In genomic region chr16:49906066-49906465, GRCm38 (mm10) we compare ENCODE assay signal across 10 mouse cellular contexts.
A peak's percentile ranks its signal among the peaks of the same experiment; 100 is the strongest.
DNase-seq lines count a peak whose midpoint lies in the region; ATAC-seq lines count a peak whose summit lies in the region.
"Had no signal": no experiment of that assay in that cellular context is flagged by ENCODE, and none has a peak within 500 bp of the region (broad histone marks: within the 10 kb centered on the region; RNA-seq: fewer than 3 reads in every experiment).

No protein-coding gene starts in this region.

- peaks cover 7% of the 10 kb centered on the region for H3K4me1 ChIP-seq in lung, embryonic 16.5 days (replicated peaks; ENCODE audit: control insufficient read depth, insufficient read depth, low read length)
- H3K4me1 ChIP-seq in limb, embryonic 10.5 days = peaks cover 38% of the 10 kb centered on the region
- no peaks in the 10 kb centered on the region for H3K4me1 ChIP-seq in stomach, embryonic 15.5 days

- 0 out of 2 replicates have a peak, but pooled peaks have one; percentile 9 for ATAC-seq in frontal cortex, adult (ENCODE audit: low TSS enrichment)
- ATAC-seq in lung, embryonic 16.5 days (ENCODE audit: low read depth) = no peak
- ATAC-seq in stomach, embryonic 15.5 days (ENCODE audit: insufficient read depth, low FRiP score, low read depth) = no peak
- no peak for ATAC-seq in erythroid progenitor cell, adult 5-6 weeks (replicated peaks; ENCODE audit: low FRiP score, poor library complexity, severe bottlenecking)

- peaks cover 15% of the 10 kb centered on the region for H3K36me3 ChIP-seq in lung, embryonic 16.5 days (ENCODE audit: control insufficient read depth, insufficient read depth, low read length)
- H3K36me3 ChIP-seq in limb, embryonic 10.5 days = no peaks in the 10 kb centered on the region
- no peaks in the 10 kb centered on the region for H3K36me3 ChIP-seq in stomach, embryonic 15.5 days

- no peak overlapping the region for H3K4me3 ChIP-seq in lung, embryonic 16.5 days (ENCODE audit: low read length)
- H3K4me3 ChIP-seq in limb, embryonic 10.5 days = no peak overlapping the region
- H3K4me3 ChIP-seq in stomach, embryonic 15.5 days (replicated peaks) = no peak overlapping the region

- H3K27me3 ChIP-seq in lung, embryonic 16.5 days (ENCODE audit: control insufficient read depth, insufficient read depth, low read depth, low read length) = no peaks in the 10 kb centered on the region
- H3K27me3 ChIP-seq in limb, embryonic 10.5 days (ENCODE audit: low read depth, poor library complexity, severe bottlenecking) = no peaks in the 10 kb centered on the region
- H3K27me3 ChIP-seq in stomach, embryonic 15.5 days (replicated peaks) = no peaks in the 10 kb centered on the region

- no peak overlapping the region for H3K4me2 ChIP-seq in lung, embryonic 16.5 days (ENCODE audit: low read depth, low read length)
- no peak overlapping the region for H3K4me2 ChIP-seq in stomach, embryonic 15.5 days

- peak overlapping the region; percentile 73 for H3K27ac ChIP-seq in lung, embryonic 16.5 days (ENCODE audit: low read length)
- peak overlapping the region; percentile 79 for H3K27ac ChIP-seq in limb, embryonic 10.5 days
- H3K27ac ChIP-seq in stomach, embryonic 15.5 days = peak overlapping the region; percentile 55

- no peak overlapping the region for H3K9ac ChIP-seq in lung, embryonic 16.5 days (ENCODE audit: low read length)
- no peak overlapping the region for H3K9ac ChIP-seq in stomach, embryonic 15.5 days

- no peak for DNase-seq in frontal cortex, postnatal 14 days (ENCODE audit: low spot score in 2 of 2)
- DNase-seq in lung, postnatal 36 days = no peak
- DNase-seq in limb, embryonic 10.5 days (ENCODE audit: low spot score) = no peak
- no peak for DNase-seq in right cerebral cortex, postnatal 14 days
- DNase-seq: kidney, postnatal 14 days; thymus, adult 18-20 months had no signal

- H3K9me3 ChIP-seq in lung, embryonic 16.5 days (ENCODE audit: control insufficient read depth, low read length) = no peaks in the 10 kb centered on the region
- H3K9me3 ChIP-seq in limb, embryonic 10.5 days (replicated peaks) = no peaks in the 10 kb centered on the region
- H3K9me3 ChIP-seq in stomach, embryonic 15.5 days = no peaks in the 10 kb centered on the region

- 48% methylated on average over 5 of the region's 5 CpGs for WGBS in lung, embryonic 16.5 days
- 46% methylated on average over 5 of the region's 5 CpGs for WGBS in limb, embryonic 10.5 days
- 55% methylated on average over 5 of the region's 5 CpGs for WGBS in stomach, embryonic 15.5 days
